Mouse (Mus musculus): ENCODE results near the gene Fam161b. TPM values are rescaled to one million over a fixed set of nuclear protein-coding genes. Genes with fewer than 3 reads are reported as not detected.

Gene Fam161b
- polyA plus RNA-seq, 1 experiment, result 0.64 TPM

GRCm38 (mm10) chr12:84336963-84337625, 24.5 kb downstream of the Fam161b start:
- peak overlapping the region; percentile 18 for H3K4me3 ChIP-seq (ENCODE audit: insufficient read depth, low read length)
- H3K4me1 ChIP-seq (ENCODE audit: control insufficient read depth, insufficient read depth, low read length), result peaks cover 13% of the 10 kb centered on the region
- peak overlapping the region; percentile 80 for H3K27ac ChIP-seq (ENCODE audit: insufficient read depth, low read depth, low read length)
- no peak for TF ChIP-seq POLR2A (IDR thresholded peaks at IDR 0.05; ENCODE audit: borderline replicate concordance, low read depth, low read length)
- no peak for TF ChIP-seq CTCF (IDR thresholded peaks at IDR 0.05; ENCODE audit: low read depth, low read length)

- peak overlapping the region; percentile 22; the same call in 1 of the 2 replicates for H3K27ac ChIP-seq (ENCODE audit: insufficient read depth, low read depth, low read length)
- TF ChIP-seq CTCF (IDR thresholded peaks at IDR 0.05; ENCODE audit: low read depth, low read length) (no peak), POLR2A (IDR thresholded peaks at IDR 0.05; ENCODE audit: borderline replicate concordance, low read depth, low read length) (no peak)
- no peak overlapping the region for H3K4me3 ChIP-seq (ENCODE audit: insufficient read depth, low read length)
- peaks cover 6% of the 10 kb centered on the region for H3K4me1 ChIP-seq (ENCODE audit: control insufficient read depth, insufficient read depth, low read length)
Measured at GRCm38 (mm10) chr12:84327111-84327512, 34.5 kb downstream of the Fam161b start.

GRCm38 (mm10) chr12:84316721-84317621, 44.7 kb downstream of the Fam161b start, which contains the start of gene Zfp410:
Zfp410 (plus strand) TSS chr12:84316852.
- Histone ChIP-seq H3K27ac (ENCODE audit: insufficient read depth, low read depth, low read length) (peak within 1 kb of the TSS; percentile 56), H3K4me1 (ENCODE audit: control insufficient read depth, insufficient read depth, low read length) (peaks cover 4% of the 10 kb centered on the region), H3K4me3 (ENCODE audit: insufficient read depth, low read length) (peak within 1 kb of the TSS; percentile 97)
- TF ChIP-seq POLR2A (IDR thresholded peaks at IDR 0.05; ENCODE audit: borderline replicate concordance, low read depth, low read length), result no peak; the same call in 1 of the 2 replicates
- TF ChIP-seq CTCF (IDR thresholded peaks at IDR 0.05; ENCODE audit: low read depth, low read length), result no peak

DNA sequence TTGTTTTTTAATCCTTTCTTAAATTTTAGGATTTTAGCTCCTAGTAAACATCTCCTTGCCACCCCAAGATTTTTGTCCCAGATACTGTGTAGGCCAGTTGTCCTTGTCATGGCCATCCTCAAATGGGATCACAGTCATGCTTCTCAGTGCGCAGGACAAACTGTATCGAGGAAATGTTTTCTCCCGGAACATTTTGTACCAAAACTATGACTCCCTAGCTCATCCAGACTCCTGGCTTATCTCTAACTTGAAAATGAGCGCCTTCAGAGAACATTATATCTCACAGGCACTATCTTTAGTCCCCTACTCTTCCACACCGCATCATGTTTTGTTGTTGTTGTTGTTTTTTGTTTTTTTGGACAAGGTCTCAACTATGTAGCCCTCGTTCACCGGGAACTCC, 45.6 kb downstream of the Fam161b start:
- H3K4me3 ChIP-seq (ENCODE audit: insufficient read depth, low read length), result peak overlapping the region; percentile 97
- TF ChIP-seq CTCF (IDR thresholded peaks at IDR 0.05; ENCODE audit: low read depth, low read length) (no peak), POLR2A (IDR thresholded peaks at IDR 0.05; ENCODE audit: borderline replicate concordance, low read depth, low read length) (no peak)
- H3K4me1 ChIP-seq (ENCODE audit: control insufficient read depth, insufficient read depth, low read length), result peaks cover 4% of the 10 kb centered on the region
- H3K27ac ChIP-seq (ENCODE audit: insufficient read depth, low read depth, low read length), result no peak overlapping the region

DNA sequence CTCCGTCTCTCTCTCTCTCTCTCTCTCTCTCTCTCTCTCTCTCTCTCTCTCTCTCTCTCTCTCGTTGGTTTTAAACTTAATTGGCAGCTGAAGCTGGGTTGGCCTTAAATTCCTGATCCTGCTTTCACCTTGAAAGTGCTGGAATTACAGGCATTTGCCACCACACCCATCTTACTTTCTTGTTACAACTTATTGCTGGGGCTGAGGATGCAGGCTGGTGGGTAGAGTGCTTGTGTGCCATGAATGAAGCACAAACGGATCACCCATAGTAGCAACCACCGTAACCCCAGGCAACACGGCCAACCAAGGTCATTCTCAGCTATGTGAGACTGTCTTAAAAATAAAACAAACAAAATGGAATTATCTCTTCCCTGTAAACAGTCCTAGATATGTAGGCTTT, 50.3 kb downstream of the Fam161b start:
- no peak for TF ChIP-seq CTCF (IDR thresholded peaks at IDR 0.05; ENCODE audit: low read depth, low read length)
- no peak for TF ChIP-seq POLR2A (IDR thresholded peaks at IDR 0.05; ENCODE audit: borderline replicate concordance, low read depth, low read length)
- Histone ChIP-seq H3K4me3 (ENCODE audit: insufficient read depth, low read length) (no peak overlapping the region), H3K27ac (ENCODE audit: insufficient read depth, low read depth, low read length) (no peak overlapping the region), H3K4me1 (ENCODE audit: control insufficient read depth, insufficient read depth, low read length) (peaks cover 2% of the 10 kb centered on the region; the same call in 1 of the 2 replicates)

- TF ChIP-seq CTCF (IDR thresholded peaks at IDR 0.05; ENCODE audit: low read depth, low read length) (no peak), POLR2A (IDR thresholded peaks at IDR 0.05; ENCODE audit: borderline replicate concordance, low read depth, low read length) (no peak)
- no peak overlapping the region for H3K4me3 ChIP-seq (ENCODE audit: insufficient read depth, low read length)
- H3K27ac ChIP-seq (ENCODE audit: insufficient read depth, low read depth, low read length), result no peak overlapping the region
- no peaks in the 10 kb centered on the region for H3K4me1 ChIP-seq (ENCODE audit: control insufficient read depth, insufficient read depth, low read length)
Measured at GRCm38 (mm10) chr12:84304554-84304953, 57.1 kb downstream of the Fam161b start.

GRCm38 (mm10) chr12:84304101-84304500, 57.5 kb downstream of the Fam161b start:
- Histone ChIP-seq H3K4me3 (ENCODE audit: insufficient read depth, low read length) (no peak overlapping the region), H3K27ac (ENCODE audit: insufficient read depth, low read depth, low read length) (no peak overlapping the region), H3K4me1 (ENCODE audit: control insufficient read depth, insufficient read depth, low read length) (no peaks in the 10 kb centered on the region)
- TF ChIP-seq CTCF (IDR thresholded peaks at IDR 0.05; ENCODE audit: low read depth, low read length), result no peak

DNA sequence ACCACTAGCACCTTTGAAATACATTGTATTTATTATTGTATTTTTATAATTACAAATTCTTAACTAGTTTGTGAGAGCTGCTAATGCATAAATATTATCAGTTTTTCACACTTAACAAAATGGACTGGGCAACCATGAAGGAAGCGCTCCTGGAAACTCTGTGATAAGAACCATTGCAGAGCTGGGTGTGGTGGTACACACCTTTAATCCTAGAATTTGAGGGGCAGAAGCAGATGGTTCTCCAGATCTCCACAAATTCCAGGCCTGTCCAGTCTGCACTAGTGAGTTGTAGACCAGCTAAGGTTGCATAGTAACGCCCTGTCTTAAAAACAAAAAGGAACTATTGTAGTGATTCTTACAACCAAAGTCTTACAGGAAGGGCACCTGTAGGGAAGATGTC, 62.4 kb downstream of the Fam161b start:
- no peak for TF ChIP-seq CTCF (IDR thresholded peaks at IDR 0.05; ENCODE audit: low read depth, low read length)
- no peak for TF ChIP-seq POLR2A (IDR thresholded peaks at IDR 0.05; ENCODE audit: borderline replicate concordance, low read depth, low read length)
- no peak overlapping the region for H3K4me3 ChIP-seq (ENCODE audit: insufficient read depth, low read length)

GRCm38 (mm10) chr12:84297851-84298250, 63.8 kb downstream of the Fam161b start:
- no peak overlapping the region for H3K4me3 ChIP-seq (ENCODE audit: insufficient read depth, low read length)
- H3K4me1 ChIP-seq (ENCODE audit: control insufficient read depth, insufficient read depth, low read length), result no peaks in the 10 kb centered on the region
- H3K27ac ChIP-seq (ENCODE audit: insufficient read depth, low read depth, low read length), result no peak overlapping the region
- TF ChIP-seq CTCF (IDR thresholded peaks at IDR 0.05; ENCODE audit: low read depth, low read length) (no peak), POLR2A (IDR thresholded peaks at IDR 0.05; ENCODE audit: borderline replicate concordance, low read depth, low read length) (no peak)

More for the DNA sequence above, 62.4 kb downstream of the Fam161b start:
- Histone ChIP-seq H3K27ac (ENCODE audit: insufficient read depth, low read depth, low read length) (no peak overlapping the region), H3K4me1 (ENCODE audit: control insufficient read depth, insufficient read depth, low read length) (no peaks in the 10 kb centered on the region)

Other genes with a start within 250 kb of the Fam161b start
- gene Dnal1, start 247.5 kb downstream of the Fam161b start, polyA plus RNA-seq (2012; ENCODE audit: insufficient read depth, insufficient read length, missing spikeins), result 3.9 TPM in 2 replicates
- 0.23 TPM in 1 of 2 replicates, not detected in the other for gene Pnma1, start 213.3 kb downstream of the Fam161b start, polyA plus RNA-seq (2012; ENCODE audit: insufficient read depth, insufficient read length, missing spikeins)
- gene Elmsan1, start 143.0 kb downstream of the Fam161b start, polyA plus RNA-seq (2012; ENCODE audit: insufficient read depth, insufficient read length, missing spikeins), result 26.6 and 33.7 TPM in 2 replicates
- gene Ptgr2, start 76.6 kb downstream of the Fam161b start, polyA plus RNA-seq (2012; ENCODE audit: insufficient read depth, insufficient read length, missing spikeins), result 46.7 and 50.7 TPM in 2 replicates
- gene Zfp410, start 45.0 kb downstream of the Fam161b start, polyA plus RNA-seq (2012; ENCODE audit: insufficient read depth, insufficient read length, missing spikeins), result 26.3 and 27.3 TPM in 2 replicates
- 7.1 and 10.5 TPM in 2 replicates for gene Coq6, start 176 bp downstream of the Fam161b start, polyA plus RNA-seq (2012; ENCODE audit: insufficient read depth, insufficient read length, missing spikeins)
- 14.2 and 18.7 TPM in 2 replicates for gene Entpd5, start 47.2 kb upstream of the Fam161b start, polyA plus RNA-seq (2012; ENCODE audit: insufficient read depth, insufficient read length, missing spikeins)
- 0.90 and 1.2 TPM in 2 replicates for gene Bbof1, start 47.2 kb upstream of the Fam161b start, polyA plus RNA-seq (2012; ENCODE audit: insufficient read depth, insufficient read length, missing spikeins)
- 17.9 and 18.2 TPM in 2 replicates for gene Rnf113a2, start 55.4 kb upstream of the Fam161b start, polyA plus RNA-seq (2012; ENCODE audit: insufficient read depth, insufficient read length, missing spikeins)
- 15.0 and 18.3 TPM in 2 replicates for gene Aldh6a1, start 89.2 kb upstream of the Fam161b start, polyA plus RNA-seq (2012; ENCODE audit: insufficient read depth, insufficient read length, missing spikeins)
- gene Lin52, start 89.6 kb upstream of the Fam161b start, polyA plus RNA-seq (2012; ENCODE audit: insufficient read depth, insufficient read length, missing spikeins), result 10.3 and 13.7 TPM in 2 replicates
- not detected in 2 replicates for gene Vsx2, start 207.9 kb upstream of the Fam161b start, polyA plus RNA-seq (2012; ENCODE audit: insufficient read depth, insufficient read length, missing spikeins)

All from bone marrow macrophage, adult 2 months (primary cell).